Mouse (Mus musculus) intestine, embryonic 14.5 days (tissue): ENCODE data around the gene Tmem145. TPM values are rescaled to one million over a fixed set of nuclear protein-coding genes. Genes with fewer than 3 reads are reported as not detected.

Experiments
- ATAC-seq: fragments of 200-750 bp; cut with Nextera tagmentation; replicated peaks from 2 replicates; pipeline ENCODE4 v1.8.0; 2017; ENCODE audit warnings: low read depth, moderate number of reproducible peaks, moderate TSS enrichment, moderate library complexity; ENCODE audit not compliant: low FRiP score, low TSS enrichment
- DNase-seq: peaks from one replicate; pipeline ENCODE4 v3.0.0-alpha.2; 2018; ENCODE audit warnings: low spot score
- H3K27ac ChIP-seq: fragments of 300-500 bp; sonication (generic); 2 replicates; pipeline ENCODE4 v1.5.1; 2014; ENCODE audit warnings: low read depth, mild to moderate bottlenecking, control low read depth
- H3K27me3 ChIP-seq: fragments of 300-500 bp; sonication (generic); replicated peaks from 2 replicates; pipeline ENCODE4 v1.6.1; 2014; ENCODE audit warnings: low read length, control low read depth; ENCODE audit not compliant: control insufficient read depth, insufficient read depth
- H3K36me3 ChIP-seq: fragments of 300-500 bp; sonication (generic); 2 replicates; pipeline ENCODE4 v1.6.1; 2014; ENCODE audit warnings: low read length, control low read depth; ENCODE audit not compliant: control insufficient read depth, insufficient read depth
- H3K4me1 ChIP-seq: fragments of 300-500 bp; sonication (generic); replicated peaks from 2 replicates; pipeline ENCODE4 v1.6.1; 2014; ENCODE audit warnings: low read length, control low read depth, mixed read lengths; ENCODE audit not compliant: control insufficient read depth, insufficient read depth
- H3K4me2 ChIP-seq: fragments of 300-500 bp; sonication (generic); 2 replicates; pipeline ENCODE4 v1.6.1; 2014; ENCODE audit warnings: low read length
- H3K4me3 ChIP-seq: fragments of 300-500 bp; sonication (generic); 2 replicates; pipeline ENCODE4 v1.5.1; 2014; ENCODE audit warnings: low read depth, low read length, control low read depth, mixed read lengths
- H3K9ac ChIP-seq: fragments of 300-500 bp; sonication (generic); 2 replicates; pipeline ENCODE4 v1.6.1; 2014; ENCODE audit warnings: mild to moderate bottlenecking, low read length
- H3K9me3 ChIP-seq: fragments of 300-500 bp; sonication (generic); 2 replicates; pipeline ENCODE4 v1.6.1; 2016; ENCODE audit warnings: low read length, control low read depth; ENCODE audit not compliant: control insufficient read depth
- WGBS: fragments of 180-500 bp; shearing (Covaris S2); extraction: QIAGEN DNeasy Blood & Tissue Kit; methylation state at CpG from one replicate; pipeline ENCODE4 v1.1.7; 2014; 5-methylcytosine and 5-hydroxymethylcytosine counted together
- polyA plus RNA-seq: library from polyadenylated mRNA; unstranded; fragments of >200 nt; fragmentation: Nextera tagmentation; extraction: Ambion mirVana; gene quantifications from 2 replicates; pipeline ENCODE4 v1.2.1, GENCODE M21; 2014

Tmem145 gene
- polyA plus RNA-seq, 1 experiment from 2014 or later: 1.6 TPM

- Histone ChIP-seq H3K4me2 (no peak overlapping the region), H3K4me3 (no peak overlapping the region), H3K4me1 (peaks cover 29% of the 10 kb centered on the region), H3K27ac (no peak overlapping the region), H3K9me3 (no peaks in the 10 kb centered on the region), H3K27me3 (no peaks in the 10 kb centered on the region), H3K36me3 (peaks cover 64% of the 10 kb centered on the region), H3K9ac (no peak overlapping the region)
- ATAC-seq: no peak
- 92% methylated on average over 20 of the region's 20 CpGs for WGBS
- no peak for DNase-seq
These were observed 20.2 kb upstream of the Tmem145 start for GRCm38 (mm10) chr7:25285511-25286238.

DNA sequence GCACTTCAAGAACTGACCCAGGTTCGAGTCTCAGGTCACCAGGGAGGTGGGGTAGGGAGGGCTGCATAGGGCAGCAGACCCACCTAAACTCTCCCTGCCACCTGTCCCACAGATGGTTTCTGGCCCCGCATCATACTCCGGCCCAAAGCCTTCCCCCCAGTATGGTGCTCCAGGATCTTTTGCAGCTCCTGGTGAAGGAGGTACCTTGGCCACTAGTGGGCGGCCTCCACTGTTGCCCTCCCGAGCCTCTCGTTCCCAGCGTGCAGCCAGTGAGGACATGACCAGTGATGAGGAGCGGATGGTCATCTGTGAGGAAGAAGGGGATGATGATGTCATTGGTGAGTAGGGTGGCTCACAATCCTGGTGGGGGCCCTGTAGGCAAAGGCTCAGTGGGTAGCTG, 18.9 kb upstream of the Tmem145 start:
- H3K27ac ChIP-seq: no peak overlapping the region
- H3K36me3 ChIP-seq: peaks cover 77% of the 10 kb centered on the region
- whole genome bisulfite sequencing: 85% methylated on average over 8 of the region's 8 CpGs
- DNase-seq: no peak
- H3K27me3 ChIP-seq: no peaks in the 10 kb centered on the region
- H3K9me3 ChIP-seq: no peaks in the 10 kb centered on the region
- H3K4me2 ChIP-seq: no peak overlapping the region
- H3K4me1 ChIP-seq: peaks cover 19% of the 10 kb centered on the region
- no peak overlapping the region for H3K4me3 ChIP-seq
- no peak overlapping the region for H3K9ac ChIP-seq
- no peak for ATAC-seq

DNA sequence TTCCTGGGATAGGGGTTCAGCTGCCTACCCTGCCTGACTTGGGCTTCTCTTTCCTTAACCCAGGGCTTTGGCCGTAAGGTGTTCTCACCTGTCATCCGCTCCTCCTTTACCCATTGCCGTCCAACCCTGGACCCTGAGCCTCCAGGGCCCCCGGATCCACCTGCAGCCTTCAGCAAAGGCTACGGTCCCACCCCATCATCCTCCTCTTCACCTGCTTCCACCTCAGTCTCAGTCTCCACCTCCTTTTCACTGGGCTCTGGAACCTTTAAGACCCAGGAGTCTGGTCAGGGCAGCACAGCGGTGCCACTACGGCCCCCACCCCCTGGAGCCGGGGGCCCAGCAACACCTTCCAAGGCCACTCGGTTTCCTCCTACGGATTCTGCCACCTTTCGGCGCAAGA, 17.9 kb upstream of the Tmem145 start:
- Histone ChIP-seq H3K27ac (no peak overlapping the region), H3K9ac (no peak overlapping the region), H3K4me1 (peaks cover 18% of the 10 kb centered on the region), H3K9me3 (no peaks in the 10 kb centered on the region), H3K27me3 (no peaks in the 10 kb centered on the region), H3K36me3 (peaks cover 87% of the 10 kb centered on the region), H3K4me2 (no peak overlapping the region), H3K4me3 (no peak overlapping the region)
- DNase-seq: no peak
- ATAC-seq: no peak
- WGBS: 91% methylated on average over 12 of the region's 12 CpGs

DNA sequence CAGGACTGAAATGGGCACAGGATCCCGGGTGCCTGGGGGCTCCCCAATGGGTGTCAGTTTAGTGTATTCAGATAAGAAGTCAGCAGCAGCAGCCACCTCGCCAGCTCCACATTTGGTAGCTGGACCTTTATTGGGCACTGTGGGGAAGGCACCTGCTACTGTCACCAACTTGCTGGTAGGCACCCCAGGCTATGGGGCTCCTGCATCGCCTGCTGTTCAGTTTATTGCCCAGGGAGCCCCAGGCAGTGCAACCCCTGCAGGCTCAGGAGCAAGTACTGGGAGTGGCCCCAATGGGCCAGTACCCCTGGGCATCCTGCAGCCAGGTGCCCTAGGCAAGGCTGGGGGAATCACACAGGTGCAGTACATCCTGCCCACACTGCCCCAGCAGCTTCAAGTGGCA, 17.2 kb upstream of the Tmem145 start:
- no peaks in the 10 kb centered on the region for H3K27me3 ChIP-seq
- no peak overlapping the region for H3K9ac ChIP-seq
- H3K4me2 ChIP-seq: no peak overlapping the region
- H3K36me3 ChIP-seq: peaks cover 94% of the 10 kb centered on the region
- no peaks in the 10 kb centered on the region for H3K9me3 ChIP-seq
- DNase-seq (no peak), ATAC-seq (no peak)
- WGBS: 92% methylated on average over 3 of the region's 3 CpGs
- H3K4me1 ChIP-seq: peaks cover 11% of the 10 kb centered on the region
- no peak overlapping the region for H3K4me3 ChIP-seq
- H3K27ac ChIP-seq: no peak overlapping the region

GRCm38 (mm10) chr7:25289925-25290324, 16.0 kb upstream of the Tmem145 start:
- ATAC-seq: no peak
- Histone ChIP-seq H3K27me3 (no peaks in the 10 kb centered on the region), H3K9ac (no peak overlapping the region), H3K27ac (no peak overlapping the region), H3K4me1 (no peaks in the 10 kb centered on the region; the same call in 1 of the 2 replicates), H3K9me3 (no peaks in the 10 kb centered on the region), H3K4me3 (no peak overlapping the region), H3K36me3 (peaks cover 100% of the 10 kb centered on the region), H3K4me2 (no peak overlapping the region)
- WGBS: 96% methylated on average over 3 of the region's 3 CpGs
- no peak for DNase-seq

DNA sequence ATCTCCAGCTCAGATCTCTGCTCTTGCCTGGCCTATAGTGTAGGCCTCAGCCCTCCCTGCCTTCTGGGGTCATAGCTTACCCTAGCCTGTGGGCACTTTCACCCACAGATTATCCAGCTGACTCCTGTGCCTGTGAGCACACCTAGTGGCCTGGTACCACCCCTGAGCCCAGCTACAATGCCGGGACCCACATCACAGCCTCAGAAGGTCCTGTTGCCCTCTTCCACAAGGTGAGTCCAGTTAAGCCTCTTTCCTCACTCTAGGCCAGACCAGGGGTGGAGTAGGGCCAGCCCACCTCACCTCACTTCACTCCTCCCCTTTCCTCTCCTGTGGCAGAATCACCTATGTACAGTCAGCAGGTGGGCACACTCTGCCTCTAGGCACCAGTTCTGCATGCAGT, 15.4 kb upstream of the Tmem145 start:
- Histone ChIP-seq H3K4me2 (no peak overlapping the region), H3K9ac (no peak overlapping the region), H3K4me3 (no peak overlapping the region), H3K27ac (no peak overlapping the region), H3K4me1 (no peaks in the 10 kb centered on the region; the same call in 1 of the 2 replicates), H3K36me3 (peaks cover 98% of the 10 kb centered on the region), H3K9me3 (no peaks in the 10 kb centered on the region), H3K27me3 (no peaks in the 10 kb centered on the region)
- peak; percentile 20 for ATAC-seq
- DNase-seq: no peak
- WGBS: 79% methylated on average over 1 of the region's 1 CpGs

DNA sequence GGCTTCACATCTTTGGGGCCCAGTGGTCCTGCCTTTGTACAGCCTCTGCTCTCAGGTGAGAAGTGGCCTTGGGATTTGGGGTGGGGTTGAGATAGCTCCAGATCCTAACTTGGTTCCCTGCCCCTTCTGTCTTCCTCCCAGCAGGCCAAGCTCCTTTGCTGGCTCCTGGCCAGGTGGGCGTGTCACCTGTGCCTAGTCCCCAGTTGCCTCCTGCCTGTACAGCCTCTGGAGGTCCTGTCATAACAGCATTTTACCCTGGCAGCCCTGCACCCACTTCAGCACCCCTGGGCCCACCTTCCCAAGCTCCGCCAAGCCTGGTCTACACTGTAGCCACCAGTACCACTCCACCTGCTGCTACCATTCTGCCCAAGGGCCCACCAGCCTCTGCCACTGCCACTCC, 15.0 kb upstream of the Tmem145 start:
- ATAC-seq (peak; percentile 3; the same call in 1 of the 2 replicates), DNase-seq (no peak)
- Histone ChIP-seq H3K4me2 (no peak overlapping the region), H3K27ac (no peak overlapping the region), H3K4me1 (peaks cover 1% of the 10 kb centered on the region), H3K27me3 (no peaks in the 10 kb centered on the region), H3K36me3 (peaks cover 98% of the 10 kb centered on the region), H3K9me3 (no peaks in the 10 kb centered on the region), H3K4me3 (no peak overlapping the region), H3K9ac (no peak overlapping the region)
- WGBS: 87% methylated on average over 2 of the region's 2 CpGs

DNA sequence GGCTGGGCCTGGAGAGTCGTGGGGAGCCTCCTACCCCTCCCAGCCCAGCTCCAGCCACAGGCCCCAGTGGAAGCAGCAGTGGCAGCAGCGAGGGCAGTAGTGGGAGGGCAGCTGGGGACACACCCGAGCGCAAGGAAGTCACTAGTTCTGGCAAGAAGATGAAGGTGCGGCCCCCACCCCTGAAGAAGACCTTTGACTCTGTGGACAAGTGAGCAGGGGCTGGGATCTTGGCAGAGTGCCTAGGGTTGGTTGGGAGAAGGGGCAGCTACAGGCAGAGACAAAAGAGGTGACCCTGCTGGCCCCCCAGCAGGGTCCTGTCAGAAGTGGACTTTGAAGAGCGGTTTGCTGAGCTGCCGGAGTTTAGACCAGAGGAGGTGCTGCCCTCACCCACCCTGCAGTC, 13.8 kb upstream of the Tmem145 start:
- no peaks in the 10 kb centered on the region for H3K9me3 ChIP-seq
- H3K9ac ChIP-seq: no peak overlapping the region
- no peak overlapping the region for H3K27ac ChIP-seq
- WGBS: 72% methylated on average over 7 of the region's 7 CpGs
- H3K36me3 ChIP-seq: peaks cover 87% of the 10 kb centered on the region
- DNase-seq: no peak
- no peak overlapping the region for H3K4me2 ChIP-seq
- no peak overlapping the region for H3K4me3 ChIP-seq
- no peak for ATAC-seq
- H3K27me3 ChIP-seq: no peaks in the 10 kb centered on the region
- H3K4me1 ChIP-seq: peaks cover 11% of the 10 kb centered on the region

DNA sequence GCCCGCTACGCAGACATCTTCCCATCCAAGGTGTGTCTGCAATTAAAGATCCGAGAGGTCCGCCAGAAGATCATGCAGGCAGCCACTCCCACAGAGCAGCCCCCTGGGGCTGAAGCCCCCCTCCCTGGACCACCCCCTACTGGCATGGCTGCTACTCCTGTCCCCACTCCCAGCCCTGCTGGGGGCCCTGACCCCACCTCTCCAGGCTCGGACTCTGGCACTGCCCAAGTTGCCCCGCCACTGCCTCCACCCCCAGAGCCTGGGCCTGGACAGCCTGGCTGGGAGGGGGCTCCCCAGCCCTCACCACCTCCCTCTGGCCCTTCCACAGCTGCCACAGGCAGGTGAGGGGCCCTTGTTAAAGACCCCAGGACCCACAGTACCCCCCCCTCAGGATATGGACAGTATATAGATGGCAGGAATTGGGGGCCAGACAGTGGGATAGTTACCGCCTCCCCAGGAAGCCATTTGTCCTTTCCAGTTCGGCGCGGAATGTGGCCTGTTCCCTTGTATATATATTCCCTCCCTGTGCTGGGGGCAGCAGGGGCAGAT, 12.6 kb upstream of the Tmem145 start:
- Histone ChIP-seq H3K36me3 (peaks cover 76% of the 10 kb centered on the region), H3K4me1 (peaks cover 11% of the 10 kb centered on the region), H3K4me3 (no peak overlapping the region), H3K9ac (no peak overlapping the region), H3K4me2 (no peak overlapping the region), H3K9me3 (no peaks in the 10 kb centered on the region), H3K27me3 (no peaks in the 10 kb centered on the region), H3K27ac (no peak overlapping the region)
- 72% methylated on average over 10 of the region's 10 CpGs for WGBS
- no peak for DNase-seq
- no peak for ATAC-seq
